Mouse (Mus musculus): ENCODE results near the gene Fkrp. TPM values are rescaled to one million over a fixed set of nuclear protein-coding genes. Genes with fewer than 3 reads are reported as not detected.
A peak's percentile ranks its signal among the peaks of the same experiment; 100 is the strongest.

Gene Fkrp
- total and polyA plus RNA-seq, 3 experiments: 40.3 to 52.8 (median 49.5) TPM

DNA sequence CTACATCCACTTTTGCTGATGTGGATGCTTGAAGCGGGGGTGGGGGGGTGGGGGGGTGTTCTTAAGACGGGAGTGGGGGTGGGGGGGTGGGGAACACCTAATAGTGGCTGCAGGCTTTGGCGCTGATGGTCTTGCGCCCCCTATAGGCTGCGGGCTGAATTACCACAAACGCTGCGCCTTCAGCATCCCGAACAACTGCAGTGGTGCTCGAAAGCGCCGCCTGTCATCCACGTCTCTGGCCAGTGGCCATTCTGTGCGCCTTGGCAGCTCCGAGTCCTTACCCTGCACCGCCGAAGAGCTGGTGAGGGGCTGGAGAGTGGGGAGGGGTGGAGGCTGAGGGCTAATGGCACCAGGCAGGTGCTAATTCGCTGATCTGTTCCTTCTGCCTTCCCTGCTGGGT is 32.0 kb upstream of the Fkrp start:
- H3K4me3 ChIP-seq: no peak overlapping the region
- H3K36me3 ChIP-seq (ENCODE audit: control insufficient read depth, insufficient read depth, low read length): peaks cover 3% of the 10 kb centered on the region; the same call in 1 of the 2 replicates
- no peak overlapping the region for H3K27ac ChIP-seq
- intact Hi-C loops (cut with DNase I): no loop called here
- WGBS: 41% methylated on average over 16 of the region's 17 CpGs
- no peak for TF ChIP-seq POLR2A (IDR thresholded peaks at IDR 0.05; ENCODE audit: insufficient read depth, low read depth, low read length)
- TF ChIP-seq CTCF (IDR thresholded peaks at IDR 0.05): peak; percentile 77
- peak; percentile 55 to 72 for DNase-seq
- H3K4me1 ChIP-seq (ENCODE audit: control insufficient read depth, insufficient read depth, low read length): peaks cover 1% of the 10 kb centered on the region; the same call in 1 of the 2 replicates
- no peak overlapping the region for H3K9ac ChIP-seq (ENCODE audit: low read depth, low read length)
- H3K27me3 ChIP-seq (ENCODE audit: control insufficient read depth, insufficient read depth, low read length): no peaks in the 10 kb centered on the region
- H3K79me2 ChIP-seq (replicated peaks; ENCODE audit: control insufficient read depth, insufficient read depth, low read length): no peaks in the 10 kb centered on the region

DNA sequence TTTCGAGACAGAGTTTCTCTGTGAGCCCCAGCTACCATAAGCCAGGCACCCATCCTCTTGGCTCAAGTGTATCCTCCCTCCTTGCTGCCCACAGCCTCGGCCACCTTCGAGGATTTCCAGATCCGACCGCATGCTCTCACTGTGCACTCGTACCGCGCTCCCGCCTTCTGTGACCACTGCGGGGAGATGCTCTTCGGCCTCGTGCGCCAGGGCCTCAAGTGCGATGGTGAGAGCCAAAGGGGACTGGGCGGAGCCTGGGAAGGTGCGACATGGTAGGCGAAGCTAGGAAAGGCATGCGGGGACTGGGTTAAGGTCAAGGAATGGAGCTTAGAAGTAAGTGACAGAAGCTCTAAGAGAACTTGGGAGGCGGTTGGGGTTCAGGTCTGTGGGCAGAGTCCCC is 31.0 kb upstream of the Fkrp start:
- no peaks in the 10 kb centered on the region for H3K79me2 ChIP-seq (replicated peaks; ENCODE audit: control insufficient read depth, insufficient read depth, low read length)
- no peak overlapping the region for H3K4me3 ChIP-seq
- TF ChIP-seq POLR2A (IDR thresholded peaks at IDR 0.05; ENCODE audit: insufficient read depth, low read depth, low read length): no peak
- intact Hi-C loops (cut with DNase I): no loop called here
- 0 out of 2 replicates have a peak overlapping the region, but pooled peaks have one; percentile 3 for H3K9ac ChIP-seq (ENCODE audit: low read depth, low read length)
- DNase-seq: no peak
- no peaks in the 10 kb centered on the region for H3K27me3 ChIP-seq (ENCODE audit: control insufficient read depth, insufficient read depth, low read length)
- no peak overlapping the region for H3K27ac ChIP-seq
- H3K36me3 ChIP-seq (ENCODE audit: control insufficient read depth, insufficient read depth, low read length): peaks cover 3% of the 10 kb centered on the region; the same call in 1 of the 2 replicates
- H3K4me1 ChIP-seq (ENCODE audit: control insufficient read depth, insufficient read depth, low read length): peaks cover 1% of the 10 kb centered on the region; the same call in 1 of the 2 replicates
- 77% methylated on average over 19 of the region's 19 CpGs for WGBS

DNA sequence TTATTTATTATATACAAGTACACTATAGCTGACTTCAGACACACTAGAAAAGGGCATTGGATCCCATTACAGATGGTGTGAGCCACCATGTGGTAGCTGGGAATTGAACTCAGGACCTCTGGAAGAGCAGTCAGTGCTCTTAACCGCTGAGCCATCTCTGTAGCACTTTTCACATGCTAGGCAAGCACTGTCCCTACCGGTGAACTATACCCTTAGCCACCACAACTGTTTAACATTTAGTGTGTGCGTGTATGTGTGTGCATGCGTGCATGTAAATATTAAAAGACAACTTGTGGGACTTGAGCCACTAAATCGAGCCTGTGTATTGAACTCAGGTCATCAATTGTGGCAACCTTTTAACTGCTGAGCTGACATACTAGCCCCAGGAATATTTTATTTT is 30.2 kb upstream of the Fkrp start:
- Histone ChIP-seq H3K36me3 (ENCODE audit: control insufficient read depth, insufficient read depth, low read length) (peaks cover 3% of the 10 kb centered on the region; the same call in 1 of the 2 replicates), H3K4me1 (ENCODE audit: control insufficient read depth, insufficient read depth, low read length) (peaks cover 6% of the 10 kb centered on the region), H3K79me2 (replicated peaks; ENCODE audit: control insufficient read depth, insufficient read depth, low read length) (no peaks in the 10 kb centered on the region), H3K4me3 (no peak overlapping the region), H3K27me3 (ENCODE audit: control insufficient read depth, insufficient read depth, low read length) (no peaks in the 10 kb centered on the region), H3K9ac (ENCODE audit: low read depth, low read length) (no peak overlapping the region), H3K27ac (peak overlapping the region; percentile 99)
- TF ChIP-seq POLR2A (IDR thresholded peaks at IDR 0.05; ENCODE audit: insufficient read depth, low read depth, low read length) (no peak), EP300 (IDR thresholded peaks at IDR 0.05; ENCODE audit: insufficient read depth, low read depth, low read length) (no peak), CTCF (IDR thresholded peaks at IDR 0.05) (no peak)
- intact Hi-C loops (cut with DNase I): no loop called here
- whole genome bisulfite sequencing: 93% methylated on average over 5 of the region's 5 CpGs
- DNase-seq: no peak

DNA sequence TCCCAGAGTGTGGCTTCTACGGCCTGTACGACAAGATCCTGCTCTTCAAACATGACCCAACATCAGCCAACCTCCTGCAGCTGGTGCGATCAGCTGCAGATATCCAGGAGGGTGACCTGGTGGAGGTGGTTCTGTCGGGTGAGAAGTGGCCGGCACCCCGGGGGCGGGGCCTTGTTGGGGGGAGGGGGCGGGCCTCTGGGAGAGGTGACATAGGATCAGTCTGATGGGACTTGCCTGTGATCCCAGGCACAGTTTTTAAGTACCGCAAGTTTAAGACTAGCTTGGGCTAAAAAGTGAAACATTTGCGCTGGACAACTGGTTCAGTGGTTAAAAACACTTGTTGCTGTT is 29.3 kb upstream of the Fkrp start:
- H3K9ac ChIP-seq (ENCODE audit: low read depth, low read length): peak overlapping the region; percentile 75
- TF ChIP-seq EP300 (IDR thresholded peaks at IDR 0.05; ENCODE audit: insufficient read depth, low read depth, low read length) (no peak), CTCF (IDR thresholded peaks at IDR 0.05) (no peak), POLR2A (IDR thresholded peaks at IDR 0.05; ENCODE audit: insufficient read depth, low read depth, low read length) (no peak)
- intact Hi-C loops (cut with DNase I): loop anchor here (1.0 to 2.0 kb wide), 2 partner anchors 90 to 213 kb away; no protein-coding TSS in a partner anchor
- WGBS: 46% methylated on average over 10 of the region's 10 CpGs
- no peaks in the 10 kb centered on the region for H3K27me3 ChIP-seq (ENCODE audit: control insufficient read depth, insufficient read depth, low read length)
- H3K36me3 ChIP-seq (ENCODE audit: control insufficient read depth, insufficient read depth, low read length): peaks cover 3% of the 10 kb centered on the region; the same call in 1 of the 2 replicates
- peak overlapping the region; percentile 99 for H3K27ac ChIP-seq
- peaks cover 9% of the 10 kb centered on the region for H3K4me1 ChIP-seq (ENCODE audit: control insufficient read depth, insufficient read depth, low read length)
- DNase-seq: no peak
- H3K4me3 ChIP-seq: peak overlapping the region; percentile 48
- H3K79me2 ChIP-seq (replicated peaks; ENCODE audit: control insufficient read depth, insufficient read depth, low read length): no peaks in the 10 kb centered on the region

DNA sequence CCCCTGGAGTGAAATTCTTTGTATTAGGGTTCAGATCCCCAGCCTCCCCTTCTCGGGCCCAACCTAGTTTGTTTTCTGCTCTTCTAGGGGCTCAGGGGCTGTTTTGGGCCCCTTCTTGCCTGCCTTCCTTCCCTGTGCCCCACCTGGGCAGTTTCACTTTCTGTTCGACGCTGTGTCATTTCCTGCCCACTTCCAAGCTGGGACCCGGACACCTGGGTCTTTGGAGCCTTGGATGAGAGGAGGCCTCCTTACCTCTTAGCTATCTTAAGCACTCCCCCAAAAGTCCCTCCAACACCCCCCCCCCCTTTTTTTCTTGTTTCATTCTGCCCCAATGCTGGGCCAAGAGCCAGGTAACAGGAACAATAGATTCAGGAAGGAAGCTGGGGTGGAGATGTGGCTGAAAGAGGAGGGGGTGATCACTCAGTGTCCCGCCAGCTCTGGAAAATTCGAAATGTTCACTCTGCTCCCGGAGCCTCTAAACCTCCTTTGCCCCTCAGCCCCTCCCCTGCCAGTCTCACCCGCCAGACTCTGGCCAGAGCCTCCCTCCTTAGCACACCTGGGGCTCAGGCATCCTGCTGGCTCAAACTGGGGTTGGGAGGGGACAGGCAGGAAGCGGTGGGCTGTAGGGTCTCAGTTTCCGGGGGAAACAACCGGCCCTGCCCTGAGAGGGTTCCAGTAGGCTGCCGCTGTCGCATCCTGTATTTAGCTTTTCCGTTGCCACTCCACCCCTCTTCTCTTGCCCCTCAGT is 28.7 kb upstream of the Fkrp start:
- TF ChIP-seq EP300 (IDR thresholded peaks at IDR 0.05; ENCODE audit: insufficient read depth, low read depth, low read length): peak; percentile 78; the same call in 1 of the 2 replicates
- no peak for TF ChIP-seq CTCF (IDR thresholded peaks at IDR 0.05)
- peak; percentile 38; the same call in 1 of the 2 replicates for TF ChIP-seq POLR2A (IDR thresholded peaks at IDR 0.05; ENCODE audit: insufficient read depth, low read depth, low read length)
- H3K9ac ChIP-seq (ENCODE audit: low read depth, low read length): peak overlapping the region; percentile 75
- no peaks in the 10 kb centered on the region for H3K79me2 ChIP-seq (replicated peaks; ENCODE audit: control insufficient read depth, insufficient read depth, low read length)
- no peaks in the 10 kb centered on the region for H3K27me3 ChIP-seq (ENCODE audit: control insufficient read depth, insufficient read depth, low read length)
- peak; percentile 73 to 81 for DNase-seq
- H3K36me3 ChIP-seq (ENCODE audit: control insufficient read depth, insufficient read depth, low read length): peaks cover 3% of the 10 kb centered on the region; the same call in 1 of the 2 replicates
- peak overlapping the region; percentile 99 for H3K27ac ChIP-seq
- peaks cover 9% of the 10 kb centered on the region for H3K4me1 ChIP-seq (ENCODE audit: control insufficient read depth, insufficient read depth, low read length)
- WGBS: 32% methylated on average over 14 of the region's 14 CpGs
- intact Hi-C loops (cut with DNase I): loop anchor here (1.0 to 2.0 kb wide), 2 partner anchors 90 to 214 kb away; no protein-coding TSS in a partner anchor
- peak overlapping the region; percentile 62 for H3K4me3 ChIP-seq

DNA sequence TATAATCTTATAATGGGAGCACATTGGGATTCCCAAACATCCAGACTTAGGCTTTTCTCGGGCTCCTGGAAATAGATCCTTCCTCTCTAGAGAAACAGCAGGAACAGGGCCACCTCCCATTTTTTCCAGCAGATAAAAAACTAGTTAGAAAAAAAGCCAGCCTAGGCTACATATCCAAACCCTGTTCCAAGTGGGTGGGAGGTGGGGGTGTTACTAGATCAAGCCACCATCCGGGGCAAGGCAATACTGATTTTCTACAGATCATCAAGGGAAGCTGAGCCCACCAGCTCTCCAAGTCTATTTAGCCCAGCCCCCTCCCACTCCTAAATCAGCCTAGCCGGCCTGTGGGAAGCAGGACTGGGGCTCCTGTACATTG is 28.2 kb upstream of the Fkrp start:
- H3K36me3 ChIP-seq (ENCODE audit: control insufficient read depth, insufficient read depth, low read length): peaks cover 3% of the 10 kb centered on the region; the same call in 1 of the 2 replicates

More for the DNA sequence above, 28.2 kb upstream of the Fkrp start:
- DNase-seq: peak in 1 of 2 experiments; percentile 53
- H3K9ac ChIP-seq (ENCODE audit: low read depth, low read length): peak overlapping the region; percentile 67
- peak overlapping the region; percentile 99 for H3K27ac ChIP-seq
- no peaks in the 10 kb centered on the region for H3K27me3 ChIP-seq (ENCODE audit: control insufficient read depth, insufficient read depth, low read length)
- 32% methylated on average over 3 of the region's 3 CpGs for WGBS
- no peaks in the 10 kb centered on the region for H3K79me2 ChIP-seq (replicated peaks; ENCODE audit: control insufficient read depth, insufficient read depth, low read length)
- H3K4me1 ChIP-seq (ENCODE audit: control insufficient read depth, insufficient read depth, low read length): peaks cover 9% of the 10 kb centered on the region
- TF ChIP-seq POLR2A (IDR thresholded peaks at IDR 0.05; ENCODE audit: insufficient read depth, low read depth, low read length): no peak; the same call in 1 of the 2 replicates
- no peak for TF ChIP-seq CTCF (IDR thresholded peaks at IDR 0.05)
- intact Hi-C loops (cut with DNase I): loop anchor here (1.0 to 2.0 kb wide), 2 partner anchors 89 to 214 kb away; no protein-coding TSS in a partner anchor
- peak overlapping the region; percentile 62 for H3K4me3 ChIP-seq

Measured in heart, adult 2 months (tissue).